Mouse (Mus musculus) macrophage (primary cell): ENCODE results near the gene Srrm4. TPM values are rescaled to one million over a fixed set of nuclear protein-coding genes. Genes with fewer than 3 reads are reported as not detected.

Source experiments
- H3K27ac ChIP-seq: fragments of 350-480 bp; formaldehyde crosslinking; 2 replicates; pipeline ENCODE4 v1.9.0; 2021
- H3K36me3 ChIP-seq: fragments of 350-480 bp; formaldehyde crosslinking; 2 replicates; pipeline ENCODE4 v1.9.0; 2021; ENCODE audit errors: inconsistent target
- H3K4me3 ChIP-seq: fragments of 350-480 bp; formaldehyde crosslinking; 2 replicates; pipeline ENCODE4 v1.9.0; 2021; ENCODE audit errors: inconsistent target
- H3K79me2 ChIP-seq: fragments of 350-480 bp; formaldehyde crosslinking; 2 replicates; pipeline ENCODE4 v1.9.0; 2021; ENCODE audit errors: inconsistent target
- WGBS: methylation state at CpG from one replicate; pipeline ENCODE4 v1.1.7; 2026; ENCODE audit warnings: inconsistent platforms; ENCODE audit not compliant: missing documents; 5-methylcytosine and 5-hydroxymethylcytosine counted together
- polyA plus RNA-seq: library from polyadenylated mRNA; stranded (reverse); fragments of 250-400 nt; gene quantifications from 3 replicates; pipeline ENCODE4 v1.2.4, GENCODE M21; 2018; ENCODE audit warnings: inconsistent platforms

Srrm4 gene
- polyA plus RNA-seq, 1 experiment from 2014 or later = not detected

DNA sequence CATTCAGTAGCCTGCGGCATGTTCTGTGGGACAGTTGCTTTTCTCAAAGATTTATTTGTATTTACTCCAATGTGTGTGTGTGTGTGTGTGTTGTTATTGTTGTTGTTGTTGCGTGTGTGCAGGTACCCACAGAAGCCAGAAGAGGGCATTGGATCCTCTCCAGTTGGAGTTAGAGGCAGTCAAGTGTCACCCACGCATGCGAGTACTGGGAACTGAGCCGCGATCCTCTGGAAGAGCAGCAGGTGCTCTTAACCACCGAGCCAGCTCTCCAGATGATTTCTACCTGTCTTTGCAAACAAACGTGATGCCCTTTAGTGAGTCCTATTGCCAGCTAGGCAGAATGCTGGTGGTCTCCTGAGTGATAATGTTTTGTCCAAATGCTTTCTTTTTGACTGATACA, 24.3 kb downstream of the Srrm4 start:
- 88% methylated on average over 8 of the region's 8 CpGs for WGBS
- Histone ChIP-seq H3K27ac (no peak overlapping the region), H3K4me3 (no peak overlapping the region), H3K36me3 (no peaks in the 10 kb centered on the region), H3K79me2 (no peaks in the 10 kb centered on the region)

DNA sequence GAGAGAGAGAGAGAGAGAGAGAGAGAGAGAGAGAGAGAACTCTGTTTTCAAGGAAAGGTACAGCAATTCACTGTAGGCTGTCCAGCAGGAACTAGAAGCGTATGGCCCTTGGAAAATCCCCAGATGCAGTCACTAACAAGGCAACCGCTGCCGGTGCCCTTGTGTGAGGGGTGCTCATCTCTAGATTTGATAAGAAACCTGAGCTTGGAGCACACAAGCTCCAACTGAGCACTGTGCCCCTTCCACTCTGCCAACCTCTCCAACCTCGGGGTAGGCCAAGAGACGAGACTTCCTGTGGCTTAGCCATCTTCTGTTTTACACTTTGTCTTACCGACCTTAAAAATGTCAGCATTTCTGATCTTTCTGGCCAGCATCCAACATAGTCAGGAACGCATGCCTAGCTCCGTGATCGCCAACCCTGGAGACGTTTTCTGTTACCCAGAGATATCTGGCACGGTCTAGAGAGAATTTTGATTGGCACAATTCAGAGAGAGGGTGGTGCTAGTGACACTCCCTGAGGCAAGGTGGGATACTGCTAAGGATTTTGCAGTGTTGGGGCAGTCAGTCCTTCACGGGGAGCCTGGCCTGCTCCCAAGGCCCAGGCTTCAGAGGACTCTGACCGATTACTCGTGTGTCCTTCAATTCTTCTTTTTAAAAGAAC, 25.1 kb downstream of the Srrm4 start:
- H3K36me3 ChIP-seq = no peaks in the 10 kb centered on the region
- H3K79me2 ChIP-seq = no peaks in the 10 kb centered on the region
- no peak overlapping the region for H3K4me3 ChIP-seq
- WGBS = 78% methylated on average over 11 of the region's 14 CpGs
- no peak overlapping the region for H3K27ac ChIP-seq

DNA sequence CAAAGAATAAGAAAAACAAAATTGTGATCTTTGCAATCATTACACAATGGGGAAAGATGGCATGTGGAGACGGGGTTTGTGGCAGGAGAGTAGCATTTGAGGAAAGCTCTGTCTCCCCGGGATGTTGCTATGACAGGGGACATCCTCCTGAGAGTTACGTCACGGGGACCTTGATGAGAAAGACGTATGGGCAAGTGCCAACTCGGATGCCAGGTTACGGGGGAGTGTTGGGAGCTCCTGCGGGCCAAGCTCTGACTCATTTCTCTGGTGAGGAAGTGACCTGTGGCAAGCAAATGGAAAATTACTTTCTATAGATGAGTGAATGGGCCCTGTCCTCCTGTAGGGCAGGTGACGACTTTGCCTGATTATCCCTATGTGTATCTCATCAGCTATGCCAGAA, 26.0 kb downstream of the Srrm4 start:
- no peak overlapping the region for H3K27ac ChIP-seq
- H3K36me3 ChIP-seq = no peaks in the 10 kb centered on the region
- 86% methylated on average over 9 of the region's 9 CpGs for WGBS
- H3K4me3 ChIP-seq = no peak overlapping the region
- H3K79me2 ChIP-seq = no peaks in the 10 kb centered on the region

DNA sequence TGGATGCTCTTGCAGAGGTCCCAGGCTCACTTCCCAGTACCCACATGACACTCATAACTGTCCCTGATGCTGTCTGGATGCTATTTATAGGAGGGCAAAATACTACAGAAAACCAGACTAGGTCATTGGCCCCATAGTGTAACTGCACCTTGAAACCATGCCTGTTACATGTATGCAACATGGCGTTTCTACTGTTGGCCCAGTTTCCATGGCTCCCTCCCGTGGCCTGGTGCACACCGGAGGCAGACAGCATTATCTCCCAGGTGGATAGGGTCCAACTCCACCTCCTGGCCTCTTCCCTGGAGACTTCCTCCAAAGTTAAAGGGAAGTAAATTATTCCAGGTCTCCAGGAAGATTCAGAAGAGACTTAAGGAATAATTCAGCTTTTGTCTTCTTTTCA, 27.2 kb downstream of the Srrm4 start:
- H3K4me3 ChIP-seq = no peak overlapping the region
- 80% methylated on average over 3 of the region's 3 CpGs for whole genome bisulfite sequencing
- H3K79me2 ChIP-seq = no peaks in the 10 kb centered on the region
- H3K36me3 ChIP-seq = no peaks in the 10 kb centered on the region
- no peak overlapping the region for H3K27ac ChIP-seq

DNA sequence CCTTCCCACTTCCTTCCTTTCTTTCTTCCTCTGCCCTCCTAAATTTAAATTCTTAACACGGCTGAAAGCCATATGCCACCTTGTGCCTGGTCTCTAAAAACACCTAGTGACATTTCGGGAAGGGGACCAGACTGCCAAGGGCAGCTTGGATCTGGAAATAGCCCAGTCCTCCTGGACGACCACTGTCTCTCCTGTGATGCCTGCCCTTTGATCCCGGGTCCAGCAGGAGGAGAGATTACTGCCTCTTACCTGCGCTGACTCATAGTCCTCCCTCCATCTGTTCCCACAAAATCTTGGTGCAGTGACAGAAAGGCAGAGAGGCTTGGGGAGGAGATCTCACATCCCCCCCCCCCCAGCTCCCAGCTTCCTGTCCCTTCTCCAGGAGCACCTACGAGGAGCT, 27.9 kb downstream of the Srrm4 start:
- no peak overlapping the region for H3K27ac ChIP-seq
- no peak overlapping the region for H3K4me3 ChIP-seq
- WGBS = 55% methylated on average over 6 of the region's 6 CpGs
- H3K36me3 ChIP-seq = no peaks in the 10 kb centered on the region
- H3K79me2 ChIP-seq = no peaks in the 10 kb centered on the region

DNA sequence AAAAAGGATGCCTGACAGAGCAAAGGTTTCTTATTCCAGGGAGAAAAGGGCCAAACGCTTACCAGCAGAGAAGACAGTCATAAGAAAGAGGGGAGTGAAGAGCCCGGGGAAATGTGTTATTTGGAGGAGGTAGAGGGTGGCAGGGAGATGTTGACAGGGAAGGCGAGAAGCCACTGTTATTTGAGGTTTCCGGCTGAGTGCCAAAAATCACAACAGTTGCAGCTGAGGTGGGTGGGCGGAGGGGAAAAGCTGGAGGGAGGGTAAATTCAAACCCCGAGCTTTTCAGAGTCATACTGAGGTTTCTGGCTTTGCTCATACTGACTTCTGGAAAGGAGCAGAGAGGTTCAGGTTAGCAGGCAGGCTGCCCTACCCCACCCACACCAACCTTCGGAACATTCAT, 32.5 kb downstream of the Srrm4 start:
- Histone ChIP-seq H3K36me3 (no peaks in the 10 kb centered on the region), H3K4me3 (no peak overlapping the region), H3K27ac (no peak overlapping the region), H3K79me2 (no peaks in the 10 kb centered on the region)
- 52% methylated on average over 7 of the region's 7 CpGs for WGBS

DNA sequence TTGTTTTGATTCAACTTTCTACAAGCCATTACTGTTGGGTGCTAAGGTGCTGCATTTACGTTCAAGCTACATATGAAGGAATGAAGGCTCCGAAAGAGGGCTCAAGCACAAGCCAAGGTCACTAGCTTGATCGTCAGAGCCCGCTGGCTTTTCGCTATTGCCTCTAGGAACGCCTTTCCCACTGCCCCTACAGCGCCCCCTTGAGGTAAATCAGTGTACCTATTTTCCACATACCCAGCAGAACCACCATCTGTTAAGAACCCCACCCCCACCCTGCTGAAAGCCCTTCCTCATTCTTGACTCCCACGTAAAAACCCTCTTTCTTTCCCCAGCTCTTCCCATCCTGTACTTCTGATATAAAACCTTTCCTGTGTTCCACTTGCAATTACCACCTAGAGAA, 35.0 kb downstream of the Srrm4 start:
- H3K4me3 ChIP-seq = no peak overlapping the region
- 50% methylated on average over 7 of the region's 8 CpGs for WGBS

DNA sequence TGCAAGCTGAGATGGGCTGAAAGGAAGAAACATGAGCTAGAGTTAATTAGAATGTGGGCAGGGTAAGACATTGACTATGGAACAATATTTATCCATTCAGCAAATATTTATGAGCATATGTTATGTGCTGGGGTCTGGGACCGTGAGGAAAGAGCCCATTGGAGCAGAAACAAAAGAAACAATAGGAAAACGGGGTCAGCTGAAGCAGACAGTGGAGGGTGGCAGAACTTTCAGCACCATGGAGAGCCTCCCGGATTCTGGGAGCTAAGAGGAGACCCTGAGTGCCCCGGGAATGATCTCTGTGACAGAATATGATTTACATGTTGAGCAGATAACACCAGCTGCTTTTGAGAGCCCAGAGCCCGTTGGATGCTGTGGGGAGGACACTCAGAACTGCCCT, 37.7 kb downstream of the Srrm4 start:
- WGBS = 13% methylated on average over 5 of the region's 5 CpGs
- H3K4me3 ChIP-seq = no peak overlapping the region
- H3K36me3 ChIP-seq = no peaks in the 10 kb centered on the region
- no peak overlapping the region for H3K27ac ChIP-seq
- H3K79me2 ChIP-seq = no peaks in the 10 kb centered on the region

More for the DNA sequence above, 35.0 kb downstream of the Srrm4 start:
- no peaks in the 10 kb centered on the region for H3K36me3 ChIP-seq
- no peaks in the 10 kb centered on the region for H3K79me2 ChIP-seq
- H3K27ac ChIP-seq = no peak overlapping the region

DNA sequence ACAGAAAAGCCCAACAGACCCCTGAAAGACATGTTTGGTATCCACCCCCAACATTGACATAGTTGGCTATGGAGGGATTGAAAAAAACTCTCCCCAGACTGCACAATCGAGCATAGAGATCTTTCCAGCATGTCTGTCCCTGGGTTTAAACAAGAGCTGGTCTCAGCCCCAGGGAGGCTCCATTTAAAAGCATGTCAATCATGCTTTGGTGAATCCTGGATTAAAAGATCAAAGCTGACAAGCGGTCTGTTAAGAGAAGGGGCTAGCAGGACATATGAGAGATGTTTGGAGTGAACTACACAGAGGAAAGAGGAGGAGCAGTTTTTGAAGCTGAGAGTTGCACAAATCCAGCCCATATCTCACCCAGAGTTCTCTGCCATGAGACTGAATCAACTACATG, 38.5 kb downstream of the Srrm4 start:
- Histone ChIP-seq H3K79me2 (no peaks in the 10 kb centered on the region), H3K27ac (no peak overlapping the region), H3K4me3 (no peak overlapping the region), H3K36me3 (no peaks in the 10 kb centered on the region)
- WGBS = 75% methylated on average over 2 of the region's 2 CpGs

DNA sequence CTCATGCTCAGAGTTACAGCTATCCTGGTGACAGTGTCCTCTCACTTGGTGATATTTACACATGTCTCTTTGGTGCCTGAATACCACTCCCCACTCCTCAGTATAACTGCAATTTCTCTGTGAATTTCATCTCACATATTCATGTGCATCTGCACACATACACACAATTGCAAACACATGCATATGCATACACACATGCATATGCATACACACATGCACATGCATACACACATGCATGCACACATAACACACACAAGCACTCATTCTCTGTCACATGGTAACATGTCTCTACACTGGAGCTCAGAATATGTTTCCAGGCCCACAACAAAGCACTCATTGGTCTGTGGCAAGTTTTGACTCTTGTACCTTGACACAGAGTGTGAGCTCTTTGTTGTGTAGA, 39.0 kb downstream of the Srrm4 start:
- Histone ChIP-seq H3K79me2 (no peaks in the 10 kb centered on the region), H3K27ac (no peak overlapping the region), H3K4me3 (no peak overlapping the region), H3K36me3 (no peaks in the 10 kb centered on the region)

DNA sequence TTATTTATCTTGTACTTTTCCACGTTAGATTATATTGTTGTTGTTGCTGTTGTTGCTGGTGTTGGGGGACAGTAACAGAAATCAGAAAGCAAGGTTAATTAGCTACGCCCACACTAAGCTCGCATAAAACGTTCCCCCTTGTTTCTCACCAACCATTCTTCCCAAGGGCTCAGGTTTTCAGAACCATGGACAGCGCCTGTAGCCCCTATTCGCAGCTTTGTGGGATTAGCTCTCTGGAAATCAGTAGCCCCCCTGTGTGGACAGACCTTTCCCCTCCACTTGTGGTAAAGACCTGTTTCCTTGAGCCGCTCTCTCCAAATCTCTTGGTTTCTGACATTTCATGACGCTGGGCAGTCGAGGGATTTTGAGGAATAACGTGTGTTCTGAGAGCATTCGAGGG, 45.9 kb downstream of the Srrm4 start:
- Histone ChIP-seq H3K4me3 (no peak overlapping the region), H3K36me3 (no peaks in the 10 kb centered on the region), H3K79me2 (no peaks in the 10 kb centered on the region), H3K27ac (no peak overlapping the region)
- WGBS = 40% methylated on average over 11 of the region's 11 CpGs

DNA sequence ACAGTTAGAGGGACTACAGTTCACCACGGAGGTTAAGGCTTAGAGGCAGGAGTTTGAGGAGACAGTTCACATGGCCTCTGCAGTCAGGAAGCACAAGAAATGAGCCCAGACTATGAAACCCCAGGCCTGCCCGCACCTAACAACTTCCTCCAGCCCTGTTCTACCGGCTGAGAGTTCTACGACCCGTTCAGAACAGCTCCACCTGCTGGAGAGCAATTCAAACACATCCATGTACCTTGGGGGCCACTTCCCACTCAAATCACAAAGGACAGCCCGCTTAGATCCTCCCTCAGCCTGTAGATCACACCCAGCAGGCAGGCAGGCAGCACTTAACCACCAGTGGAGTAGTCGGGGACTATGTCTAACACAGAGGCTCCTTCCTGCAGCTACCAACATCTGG, 49.3 kb downstream of the Srrm4 start:
- H3K27ac ChIP-seq = no peak overlapping the region
- H3K4me3 ChIP-seq = no peak overlapping the region
- no peaks in the 10 kb centered on the region for H3K36me3 ChIP-seq
- no peaks in the 10 kb centered on the region for H3K79me2 ChIP-seq
- WGBS = 53% methylated on average over 7 of the region's 7 CpGs

DNA sequence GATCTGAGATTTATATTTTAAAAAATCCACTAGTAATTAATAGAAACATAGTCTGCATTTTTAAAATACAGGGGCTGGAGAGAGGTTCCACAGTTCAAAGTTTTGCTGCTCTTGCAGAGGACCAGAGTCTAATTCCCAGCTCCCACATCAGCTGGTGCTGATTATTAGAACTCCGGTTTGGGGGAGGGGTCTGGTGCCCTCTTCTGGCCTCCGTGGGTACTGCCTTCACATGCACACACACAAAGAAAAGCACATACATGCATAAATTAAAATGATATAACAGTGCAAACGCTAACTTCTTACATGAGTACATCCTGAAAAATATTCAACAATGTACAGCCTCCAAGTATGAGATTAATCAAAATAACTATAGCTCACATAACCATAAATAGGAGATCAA, 50.5 kb downstream of the Srrm4 start:
- H3K79me2 ChIP-seq = no peaks in the 10 kb centered on the region
- H3K4me3 ChIP-seq = no peak overlapping the region
- 83% methylated on average over 2 of the region's 3 CpGs for WGBS
- no peak overlapping the region for H3K27ac ChIP-seq
- H3K36me3 ChIP-seq = no peaks in the 10 kb centered on the region

DNA sequence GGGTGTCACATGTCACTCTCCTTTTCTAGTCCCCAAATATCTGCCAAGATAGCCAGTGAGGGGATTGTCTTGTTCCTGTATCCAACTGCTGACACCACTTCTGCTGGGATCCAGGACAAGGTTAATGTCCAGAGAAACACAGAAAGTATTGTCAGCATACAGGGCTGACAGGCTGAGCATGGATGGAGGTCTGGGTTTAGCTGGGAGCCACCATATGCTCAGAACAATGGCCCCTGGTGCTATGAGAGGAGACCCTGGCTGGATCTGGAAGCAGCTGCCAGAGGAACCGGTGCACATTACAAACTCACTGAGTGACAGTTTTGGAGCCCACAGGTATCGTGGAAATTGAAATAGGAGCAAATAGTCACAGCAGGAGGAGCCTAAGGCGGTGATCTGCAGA, 52.3 kb downstream of the Srrm4 start:
- no peak overlapping the region for H3K4me3 ChIP-seq
- 21% methylated on average over 3 of the region's 3 CpGs for WGBS
- H3K36me3 ChIP-seq = no peaks in the 10 kb centered on the region
- H3K79me2 ChIP-seq = no peaks in the 10 kb centered on the region
- H3K27ac ChIP-seq = no peak overlapping the region

DNA sequence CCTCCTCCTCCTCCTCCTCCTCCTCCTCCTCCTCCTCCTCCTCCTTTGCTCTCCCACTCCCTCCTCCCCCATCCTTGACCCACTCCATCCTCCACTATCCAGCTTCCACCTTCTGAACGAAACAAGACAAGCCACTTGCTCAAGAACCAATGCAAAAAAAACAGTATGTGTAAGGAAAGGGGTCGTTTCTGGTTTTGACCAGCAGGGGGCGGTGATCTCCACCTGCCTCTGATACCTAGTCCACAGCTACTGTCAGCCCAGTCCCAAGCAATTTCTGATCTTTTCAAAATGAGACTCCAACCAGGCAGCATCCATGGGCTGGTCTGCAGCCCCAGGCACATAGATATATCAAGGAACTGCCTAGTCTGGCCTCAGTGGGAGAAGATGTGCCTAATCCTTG, 53.1 kb downstream of the Srrm4 start:
- Histone ChIP-seq H3K79me2 (no peaks in the 10 kb centered on the region), H3K27ac (no peak overlapping the region), H3K4me3 (no peak overlapping the region), H3K36me3 (no peaks in the 10 kb centered on the region)
- 57% methylated on average over 2 of the region's 3 CpGs for WGBS

DNA sequence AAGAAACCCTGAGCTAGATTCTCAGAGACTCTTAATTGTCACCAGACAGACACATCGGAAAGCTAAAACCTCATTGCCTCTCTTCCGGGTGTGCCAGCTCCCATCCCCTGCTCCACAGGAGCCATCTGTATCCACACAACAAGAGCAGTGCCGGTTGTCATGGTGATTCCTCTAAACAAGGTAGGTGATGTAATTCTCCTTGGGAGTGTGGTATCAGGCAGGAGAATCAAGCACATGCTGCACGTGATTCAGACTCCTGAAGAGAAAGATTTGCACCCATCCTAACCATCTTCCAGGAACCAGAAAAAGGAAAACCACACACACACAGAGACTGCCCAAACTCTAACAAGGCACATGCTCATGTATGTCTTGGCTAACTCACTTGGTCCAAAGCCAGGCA, 65.3 kb downstream of the Srrm4 start:
- Histone ChIP-seq H3K27ac (no peak overlapping the region), H3K36me3 (no peaks in the 10 kb centered on the region), H3K79me2 (no peaks in the 10 kb centered on the region), H3K4me3 (no peak overlapping the region)
- 69% methylated on average over 4 of the region's 4 CpGs for WGBS
